Mouse (Mus musculus) neural tube, postnatal 0 days (tissue): ENCODE data around the gene Ndufb8. TPM values are rescaled to one million over a fixed set of nuclear protein-coding genes. Genes with fewer than 3 reads are reported as not detected.

Experiments
- polyA plus RNA-seq: library from polyadenylated mRNA; unstranded; fragments of >200 nt; fragmentation: Nextera tagmentation; extraction: Ambion mirVana; gene quantifications from 2 replicates; pipeline ENCODE4 v1.2.1, GENCODE M21; 2015

Gene Ndufb8
- 1,063 and 1,087 TPM in 2 replicates for polyA plus RNA-seq

GRCm38 (mm10) chr19:44554861-44555590, at the start of gene Ndufb8:
TSS of gene Ndufb8 (minus strand) at chr19:44555440.

GRCm38 (mm10) chr19:44562652-44563206, 7.5 kb upstream of the Ndufb8 start, which contains the start of gene Hif1an:
TSS of gene Hif1an (plus strand) at chr19:44562850.

DNA sequence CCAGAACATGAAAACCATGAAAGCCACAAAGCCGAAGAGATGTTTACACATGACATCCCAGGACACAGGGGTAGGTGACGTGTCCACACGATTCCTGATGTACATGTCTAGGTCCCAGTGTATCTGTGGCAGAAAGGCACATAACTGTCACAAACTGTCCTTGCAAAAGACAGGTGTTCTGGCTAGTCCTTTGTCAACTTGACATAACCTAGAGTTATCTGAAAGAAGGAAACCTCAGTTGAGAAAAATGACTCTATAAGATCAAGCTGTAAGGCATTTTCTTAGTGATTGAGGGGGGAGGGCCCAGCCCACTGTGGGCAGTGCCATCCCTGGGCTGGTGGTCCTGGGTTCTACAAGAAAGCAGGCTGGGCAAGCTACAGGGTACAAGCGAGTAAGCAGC, 2.5 kb downstream of the Ndufb8 start, which contains the start of gene Gm20538:
Gm20538 (minus strand) TSS at position 101 of the 400 bp plus-strand sequence.

GRCm38 (mm10) chr19:44545321-44546041, 9.8 kb downstream of the Ndufb8 start, which contains the start of gene Sec31b:
TSS of gene Sec31b (minus strand) at chr19:44545864.

Other genes with a start within 250 kb of the Ndufb8 start
- gene Scd4, start 222.3 kb downstream of the Ndufb8 start, polyA plus RNA-seq: 0.22 and 0.29 TPM in 2 replicates
- gene Scd1, start 147.6 kb downstream of the Ndufb8 start, polyA plus RNA-seq: 11.5 and 12.3 TPM in 2 replicates
- 0.05 and 0.09 TPM in 2 replicates for gene Wnt8b, start 62.0 kb downstream of the Ndufb8 start, polyA plus RNA-seq
- 0.18 and 0.22 TPM in 2 replicates for gene Sec31b, start 9.6 kb downstream of the Ndufb8 start, polyA plus RNA-seq
- gene Gm20538, start 2.6 kb downstream of the Ndufb8 start, polyA plus RNA-seq: not detected in 2 replicates
- 15.4 and 16.6 TPM in 2 replicates for gene Hif1an, start 7.4 kb upstream of the Ndufb8 start, polyA plus RNA-seq
- 16.5 and 18.3 TPM in 2 replicates for gene Pax2, start 200.6 kb upstream of the Ndufb8 start, polyA plus RNA-seq